Mouse (Mus musculus) cortical plate, adult 2 months (tissue): ENCODE data around the gene Pxt1.

Experiments
- CTCF ChIP-seq: fragments of 200-500 bp; IDR thresholded peaks from 2 replicates; pipeline ENCODE4 v1.5.1; 2011; ENCODE audit warnings: mild to moderate bottlenecking, control low read depth, low read length; ENCODE audit not compliant: insufficient read depth; ENCODE audit errors: extremely low read depth
- POLR2A ChIP-seq: fragments of 200-500 bp; IDR thresholded peaks from 2 replicates; pipeline ENCODE4 v1.6.1; 2011; ENCODE audit warnings: mild to moderate bottlenecking, low read length, control low read depth; ENCODE audit not compliant: insufficient read depth; ENCODE audit errors: extremely low read depth

- TF ChIP-seq CTCF (no peak), POLR2A (no peak)
These were observed 11.4 kb downstream of the Pxt1 start for GRCm38 (mm10) chr17:28932274-28932673.
